Mouse (Mus musculus) midbrain, embryonic 15.5 days (tissue): ENCODE data around the gene 4931422A03Rik. TPM values are rescaled to one million over a fixed set of nuclear protein-coding genes. Genes with fewer than 3 reads are reported as not detected.
"Not testable (repeated sequence)": the region's sequence is repeated elsewhere in the genome, so short reads cannot be mapped to it uniquely, and the experiment has no call there.

Experiments used
- ATAC-seq: fragments of 200-750 bp; cut with Nextera tagmentation; replicated peaks from 2 replicates; pipeline ENCODE4 v1.8.0; 2017; ENCODE audit warnings: moderate TSS enrichment
- H3K27ac ChIP-seq: fragments of 300-500 bp; sonication (generic); 2 replicates; pipeline ENCODE4 v1.5.1; 2015; ENCODE audit warnings: mild to moderate bottlenecking, inconsistent platforms
- H3K27me3 ChIP-seq: fragments of 300-500 bp; sonication (generic); replicated peaks from 2 replicates; pipeline ENCODE4 v1.6.1; 2015; ENCODE audit warnings: inconsistent platforms
- H3K36me3 ChIP-seq: fragments of 300-500 bp; sonication (generic); replicated peaks from 2 replicates; pipeline ENCODE4 v1.6.1; 2015; ENCODE audit warnings: inconsistent platforms
- H3K4me1 ChIP-seq: fragments of 300-500 bp; sonication (generic); 2 replicates; pipeline ENCODE4 v1.6.1; 2015; ENCODE audit warnings: inconsistent platforms
- H3K4me2 ChIP-seq: fragments of 300-500 bp; sonication (generic); 2 replicates; pipeline ENCODE4 v1.6.1; 2015; ENCODE audit warnings: inconsistent platforms, mild to moderate bottlenecking, moderate library complexity
- H3K4me3 ChIP-seq: fragments of 300-500 bp; sonication (generic); 2 replicates; pipeline ENCODE4 v1.5.1; 2015; ENCODE audit warnings: mild to moderate bottlenecking, inconsistent platforms
- H3K9ac ChIP-seq: fragments of 300-500 bp; sonication (generic); 2 replicates; pipeline ENCODE4 v1.6.1; 2015; ENCODE audit warnings: mild to moderate bottlenecking, inconsistent platforms
- H3K9me3 ChIP-seq: fragments of 300-500 bp; sonication (generic); 2 replicates; pipeline ENCODE4 v1.6.1; 2016; ENCODE audit warnings: inconsistent platforms
- WGBS: fragments of 180-500 bp; shearing (Covaris S2); methylation state at CpG from one replicate; pipeline ENCODE4 v1.1.7; 2015; ENCODE audit warnings: mixed read lengths; 5-methylcytosine and 5-hydroxymethylcytosine counted together
- polyA plus RNA-seq: library from polyadenylated mRNA; unstranded; fragments of >200 nt; fragmentation: Nextera tagmentation; extraction: Ambion mirVana; gene quantifications from 2 replicates; pipeline ENCODE4 v1.2.1, GENCODE M21; 2015

Gene 4931422A03Rik
- 3.7 and 3.8 TPM in 2 replicates for polyA plus RNA-seq

DNA sequence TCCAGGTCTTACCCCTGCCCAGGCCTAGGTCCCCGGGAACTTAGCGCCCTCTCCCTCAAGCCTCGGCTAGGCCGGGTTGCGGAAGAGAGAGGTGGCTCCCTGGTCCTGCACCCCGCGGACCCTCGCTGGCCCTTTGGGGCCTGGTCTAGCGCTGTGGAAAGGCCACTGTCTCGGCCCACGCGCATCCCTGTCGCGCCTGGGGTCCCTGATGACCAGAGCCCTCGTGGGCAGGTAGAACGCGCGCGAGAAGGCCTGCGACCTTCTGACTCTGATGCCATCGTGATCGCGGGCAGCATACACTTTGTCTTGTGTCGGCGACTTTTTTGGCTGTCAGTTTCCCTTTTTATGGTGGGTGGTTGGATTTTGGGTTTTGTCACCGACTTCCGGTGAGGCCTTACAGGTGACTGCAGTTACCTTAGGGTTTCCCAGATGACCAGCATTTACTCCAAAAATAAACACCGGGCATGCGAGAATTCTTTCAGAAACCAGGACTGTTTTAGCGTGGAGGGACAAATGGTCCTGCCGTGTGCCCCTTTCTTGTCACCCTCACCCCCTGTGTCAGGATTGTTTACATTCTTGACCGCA lies at the start of gene 4931422A03Rik:
TSS of gene 4931422A03Rik (minus strand) at position 223 of the 585 bp plus-strand sequence.
- peak within 1 kb of the TSS; percentile 76 for H3K27ac ChIP-seq
- ATAC-seq: peak; percentile 76
- WGBS: 1% methylated on average over 32 of the region's 32 CpGs
- H3K4me3 ChIP-seq: peak within 1 kb of the TSS; percentile 92
- H3K9ac ChIP-seq: peak within 1 kb of the TSS; percentile 85
- 0 out of 2 replicates have a peak, but pooled peaks cover 3% of the 10 kb centered on the region for H3K36me3 ChIP-seq
- peak within 1 kb of the TSS; percentile 88 for H3K4me2 ChIP-seq
- H3K9me3 ChIP-seq: no peaks in the 10 kb centered on the region
- H3K27me3 ChIP-seq: no peaks in the 10 kb centered on the region
- H3K4me1 ChIP-seq: peaks cover 28% of the 10 kb centered on the region

DNA sequence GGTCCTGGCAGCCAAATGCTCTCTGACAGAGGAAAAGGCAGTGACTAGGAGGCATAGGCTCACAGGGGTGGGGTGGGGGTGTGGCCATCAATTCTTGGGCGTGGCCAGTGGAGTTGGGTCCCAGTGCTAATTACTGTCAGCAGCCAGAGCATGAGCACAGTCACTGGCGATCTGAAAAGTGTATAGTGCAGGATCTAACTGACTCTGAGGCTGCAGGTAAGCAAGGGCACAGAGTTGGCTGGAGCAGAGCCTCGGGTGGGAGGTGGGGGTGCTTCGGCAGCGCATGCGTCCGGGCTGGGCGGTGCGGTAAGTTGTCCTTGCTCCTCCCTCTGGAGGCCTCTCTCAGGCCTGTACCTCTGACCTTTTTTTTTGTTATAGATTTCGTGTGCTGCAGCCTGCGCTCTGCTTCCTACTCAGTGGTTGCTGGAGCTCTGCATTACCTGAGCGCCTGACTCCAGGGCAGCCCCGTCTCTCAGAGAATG lies 41.6 kb upstream of the 4931422A03Rik start, which contains the start of gene Cd59b:
TSS of gene Cd59b (plus strand) at position 146 of the 482 bp plus-strand sequence.
- H3K9me3 ChIP-seq: no peaks in the 10 kb centered on the region
- peak within 1 kb of the TSS; percentile 20; the same call in 1 of the 2 replicates for H3K27ac ChIP-seq
- peak within 1 kb of the TSS; percentile 25; the same call in 1 of the 2 replicates for H3K9ac ChIP-seq
- peaks cover 8% of the 10 kb centered on the region; the same call in 1 of the 2 replicates for H3K4me1 ChIP-seq
- peak within 1 kb of the TSS; percentile 61 for H3K4me2 ChIP-seq
- H3K27me3 ChIP-seq: no peaks in the 10 kb centered on the region
- ATAC-seq: peak; percentile 90
- no peaks in the 10 kb centered on the region for H3K36me3 ChIP-seq
- H3K4me3 ChIP-seq: peak within 1 kb of the TSS; percentile 36
- 5% methylated on average over 13 of the region's 13 CpGs for WGBS

DNA sequence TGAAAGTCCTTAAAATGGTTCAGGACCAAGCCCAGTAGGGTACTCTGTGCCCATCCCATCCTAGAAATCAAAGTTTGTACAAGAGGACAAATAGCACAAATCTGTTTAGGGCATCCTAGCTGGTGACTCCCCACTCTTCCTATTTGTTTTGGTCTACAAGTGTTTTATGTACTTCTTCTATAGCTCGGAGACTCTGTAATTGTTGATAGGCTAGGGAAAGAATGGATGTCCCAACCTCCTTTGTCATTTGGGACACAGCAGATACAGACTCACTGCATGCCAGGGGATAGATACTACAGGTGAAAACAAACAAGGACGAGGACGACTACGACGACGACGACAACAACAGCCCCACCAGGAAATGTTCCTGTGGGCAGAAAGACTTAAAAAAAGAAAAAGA lies 40.3 kb upstream of the 4931422A03Rik start, which contains the start of gene Gm10799:
TSS of gene Gm10799 (minus strand) at position 101 of the 400 bp plus-strand sequence.
- not testable (repeated sequence) for ATAC-seq, H3K4me2 ChIP-seq, H3K36me3 ChIP-seq, H3K9ac ChIP-seq, H3K9me3 ChIP-seq, H3K27me3 ChIP-seq, H3K4me3 ChIP-seq, H3K27ac ChIP-seq, H3K4me1 ChIP-seq
- WGBS: 89% methylated on average over 7 of the region's 7 CpGs

DNA sequence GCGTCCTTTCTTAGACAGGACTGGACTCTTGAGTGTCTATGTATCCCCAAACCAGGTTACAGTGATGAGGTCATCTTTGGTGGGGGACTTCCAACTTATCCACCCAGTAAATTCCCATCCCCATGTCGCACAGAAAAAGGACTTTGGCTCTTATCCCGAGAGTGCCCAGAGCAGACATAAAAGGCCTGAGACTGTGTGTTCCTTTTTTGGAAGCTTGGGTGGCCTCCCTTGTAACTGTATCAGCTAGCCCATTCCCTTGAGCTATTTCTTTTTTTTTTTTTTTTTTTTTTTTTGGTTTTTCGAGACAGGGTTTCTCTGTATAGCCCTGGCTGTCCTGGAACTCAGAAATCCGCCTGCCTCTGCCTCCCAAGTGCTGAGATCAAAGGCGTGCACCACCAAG lies 37.4 kb upstream of the 4931422A03Rik start, which contains the start of gene Gm10912:
TSS of gene Gm10912 (plus strand) at position 301 of the 400 bp plus-strand sequence.
- not testable (repeated sequence) for H3K4me1 ChIP-seq, H3K9ac ChIP-seq, H3K36me3 ChIP-seq, H3K9me3 ChIP-seq, H3K27ac ChIP-seq, H3K27me3 ChIP-seq, H3K4me3 ChIP-seq, H3K4me2 ChIP-seq, ATAC-seq
- 92% methylated on average over 6 of the region's 6 CpGs for WGBS

DNA sequence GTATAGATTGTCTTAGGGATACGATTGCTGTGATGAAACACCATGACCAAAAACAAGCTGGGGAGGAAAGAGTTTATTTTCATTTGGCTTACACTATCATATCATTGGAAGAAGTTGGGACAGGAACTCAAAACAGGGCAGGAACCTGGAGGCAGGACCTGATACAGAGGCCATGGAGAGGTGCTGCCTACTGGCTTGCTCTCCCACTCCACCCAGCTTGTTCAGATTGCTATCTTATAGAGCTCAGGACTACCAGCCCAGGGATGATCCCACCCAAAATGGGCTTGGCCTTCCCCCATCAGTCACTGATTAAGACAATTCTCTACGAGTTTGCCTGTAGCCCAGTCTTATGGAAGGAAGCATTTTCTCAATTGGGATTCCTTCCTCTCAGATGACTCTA lies 36.0 kb upstream of the 4931422A03Rik start:
- Histone ChIP-seq H3K27ac (no peak overlapping the region), H3K9me3 (no peaks in the 10 kb centered on the region), H3K27me3 (no peaks in the 10 kb centered on the region), H3K4me2 (no peak overlapping the region), H3K4me3 (no peak overlapping the region), H3K9ac (no peak overlapping the region), H3K4me1 (no peaks in the 10 kb centered on the region), H3K36me3 (peaks cover 15% of the 10 kb centered on the region)
- 88% methylated on average over 2 of the region's 2 CpGs for WGBS
- no peak for ATAC-seq

DNA sequence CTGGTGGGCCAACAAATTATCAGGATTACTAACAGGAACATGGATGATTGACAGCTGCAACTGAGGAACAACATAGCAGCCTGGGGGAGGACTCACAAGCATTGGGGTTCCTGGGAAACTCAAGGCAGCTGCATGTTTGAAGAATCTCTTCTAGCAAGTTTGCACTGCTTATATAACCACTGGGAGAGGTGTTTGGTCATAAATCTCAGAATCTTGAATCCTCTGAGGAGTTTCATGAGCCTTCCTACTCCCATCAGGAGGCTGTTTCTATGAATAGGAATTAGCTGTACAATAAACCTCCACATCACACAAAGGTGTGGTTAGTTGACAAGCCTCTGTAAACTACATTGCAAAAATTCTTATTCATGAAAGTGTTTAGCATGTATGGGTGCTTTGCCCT lies 34.5 kb upstream of the 4931422A03Rik start:
- no peaks in the 10 kb centered on the region for H3K4me1 ChIP-seq
- H3K27me3 ChIP-seq: no peaks in the 10 kb centered on the region
- H3K4me3 ChIP-seq: no peak overlapping the region
- H3K4me2 ChIP-seq: no peak overlapping the region
- no peaks in the 10 kb centered on the region for H3K9me3 ChIP-seq
- no peak overlapping the region for H3K9ac ChIP-seq
- ATAC-seq: no peak
- no peak overlapping the region for H3K27ac ChIP-seq
- peaks cover 20% of the 10 kb centered on the region for H3K36me3 ChIP-seq

DNA sequence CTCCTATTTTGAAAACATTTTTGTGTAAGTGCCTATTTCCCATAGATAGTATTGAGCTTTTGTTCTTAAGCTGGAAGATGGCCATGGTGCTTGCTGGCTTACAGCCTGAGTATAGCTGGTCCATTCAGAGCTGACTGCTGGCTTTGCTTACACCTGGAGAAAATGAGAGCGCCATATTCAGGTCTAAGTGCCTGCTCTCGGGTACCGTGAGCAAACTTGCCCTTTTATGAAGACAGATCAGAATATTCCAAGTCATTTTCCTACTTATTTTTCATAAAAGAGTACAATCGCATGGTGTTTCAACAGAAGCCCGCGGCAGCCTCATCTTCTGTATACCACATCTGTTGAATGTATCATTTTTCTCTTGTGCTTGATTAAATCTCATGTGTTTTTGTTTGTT lies 32.8 kb upstream of the 4931422A03Rik start:
- 96% methylated on average over 6 of the region's 6 CpGs for WGBS
- no peak for ATAC-seq
- H3K4me2 ChIP-seq: no peak overlapping the region

DNA sequence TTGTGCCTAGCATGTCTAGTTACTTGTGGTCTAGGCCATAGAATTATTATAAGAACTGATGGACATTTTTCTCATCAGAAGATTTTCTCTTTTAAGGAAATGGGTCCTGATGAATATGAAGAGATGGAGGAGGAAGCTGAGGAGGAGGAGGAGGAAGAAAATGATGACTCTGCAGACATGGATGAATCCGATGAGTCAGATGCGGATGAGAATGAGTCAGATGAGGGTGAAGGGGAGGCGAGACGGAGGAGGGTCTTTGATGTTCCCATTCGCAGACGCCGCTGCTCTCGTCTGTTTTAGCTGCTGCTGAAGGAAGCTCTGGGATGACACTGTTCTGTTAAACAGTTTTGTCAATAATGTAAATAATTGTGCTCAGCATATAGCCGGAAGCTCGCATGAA lies 31.6 kb upstream of the 4931422A03Rik start:
- ATAC-seq: no peak
- Histone ChIP-seq H3K4me2 (no peak overlapping the region), H3K27me3 (no peaks in the 10 kb centered on the region), H3K4me1 (no peaks in the 10 kb centered on the region), H3K9me3 (no peaks in the 10 kb centered on the region), H3K36me3 (peaks cover 25% of the 10 kb centered on the region), H3K9ac (no peak overlapping the region), H3K27ac (no peak overlapping the region), H3K4me3 (no peak overlapping the region)
- WGBS: 91% methylated on average over 10 of the region's 10 CpGs

More for the DNA sequence above, 32.8 kb upstream of the 4931422A03Rik start:
- no peak overlapping the region for H3K4me3 ChIP-seq
- no peak overlapping the region for H3K9ac ChIP-seq
- H3K4me1 ChIP-seq: no peaks in the 10 kb centered on the region
- peaks cover 20% of the 10 kb centered on the region for H3K36me3 ChIP-seq
- H3K9me3 ChIP-seq: no peaks in the 10 kb centered on the region
- H3K27me3 ChIP-seq: no peaks in the 10 kb centered on the region
- H3K27ac ChIP-seq: no peak overlapping the region

DNA sequence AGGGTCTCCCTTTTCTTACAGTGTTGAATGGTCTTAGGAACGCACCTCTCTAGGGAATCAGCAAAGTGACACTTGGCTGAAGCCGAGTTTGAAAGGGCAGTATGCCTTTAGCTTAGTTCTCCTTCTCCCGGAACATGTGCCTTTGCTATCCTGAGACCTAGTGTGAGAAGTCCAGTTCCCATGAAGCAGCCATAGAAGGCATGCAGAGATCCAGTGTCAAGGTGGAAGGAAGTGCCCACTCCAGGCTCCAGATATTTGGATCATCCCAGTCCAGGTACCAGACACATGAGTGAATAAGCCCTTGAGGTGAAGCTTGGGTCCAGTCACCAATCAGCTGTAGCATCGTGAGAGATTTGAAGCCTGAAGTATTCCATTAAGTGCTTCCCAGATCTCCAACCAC lies 30.8 kb upstream of the 4931422A03Rik start:
- ATAC-seq: no peak
- Histone ChIP-seq H3K27ac (no peak overlapping the region), H3K36me3 (peaks cover 31% of the 10 kb centered on the region), H3K4me1 (no peaks in the 10 kb centered on the region), H3K4me3 (no peak overlapping the region), H3K27me3 (no peaks in the 10 kb centered on the region), H3K4me2 (no peak overlapping the region), H3K9me3 (no peaks in the 10 kb centered on the region), H3K9ac (no peak overlapping the region)
- WGBS: 97% methylated on average over 4 of the region's 4 CpGs

DNA sequence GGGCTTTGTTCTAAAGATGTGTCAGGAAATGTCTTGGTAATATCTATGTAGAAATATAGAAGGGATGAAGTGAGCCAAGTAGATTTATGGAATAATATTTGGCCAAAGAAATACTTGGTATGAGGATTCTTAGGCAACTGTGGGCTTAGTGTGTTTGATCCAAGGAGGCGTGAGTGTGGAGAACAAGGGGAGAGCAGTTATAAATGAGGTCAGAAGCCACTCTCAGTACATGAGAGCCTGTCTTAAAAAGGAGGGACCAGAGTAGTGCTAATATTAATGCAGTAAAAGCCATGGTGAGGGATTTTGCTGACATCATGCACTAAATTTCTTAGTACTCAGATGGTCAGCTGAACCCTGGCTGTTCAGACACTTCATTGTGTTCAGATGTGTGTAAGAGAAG lies 30.2 kb upstream of the 4931422A03Rik start:
- H3K4me3 ChIP-seq: no peak overlapping the region
- 95% methylated on average over 1 of the region's 1 CpGs for WGBS
- H3K4me1 ChIP-seq: no peaks in the 10 kb centered on the region
- H3K9ac ChIP-seq: no peak overlapping the region
- ATAC-seq: no peak
- H3K27me3 ChIP-seq: no peaks in the 10 kb centered on the region
- peaks cover 31% of the 10 kb centered on the region for H3K36me3 ChIP-seq
- no peak overlapping the region for H3K27ac ChIP-seq
- H3K9me3 ChIP-seq: no peaks in the 10 kb centered on the region
- no peak overlapping the region for H3K4me2 ChIP-seq

DNA sequence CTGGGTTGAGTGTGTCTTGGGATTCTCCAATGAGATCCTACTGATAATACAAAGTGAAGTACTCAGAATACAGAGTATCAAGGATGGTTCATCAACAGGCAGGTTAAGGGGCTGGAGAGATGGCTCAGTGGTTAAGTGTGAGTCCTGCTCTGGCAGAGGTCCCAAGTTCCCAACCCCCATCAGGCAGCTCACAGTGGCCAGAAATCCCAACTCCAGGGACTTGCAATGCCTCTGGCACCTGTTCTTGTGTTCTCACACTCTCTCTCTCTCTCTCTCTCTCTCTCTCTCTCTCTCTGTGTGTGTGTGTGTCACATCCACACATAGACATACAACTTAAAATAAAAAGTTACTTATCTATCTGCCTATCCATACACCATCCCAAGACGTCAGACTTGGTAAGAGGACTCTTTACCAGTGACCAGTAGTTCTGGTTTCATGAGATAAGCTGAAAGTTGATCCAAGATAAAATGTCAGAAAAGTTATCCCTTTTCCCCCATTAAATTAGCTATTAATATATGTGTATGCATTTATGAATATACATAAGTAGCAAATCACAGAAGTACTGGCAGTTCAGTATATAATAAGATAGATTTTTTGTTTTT lies 16.4 kb upstream of the 4931422A03Rik start:
- WGBS: 91% methylated on average over 1 of the region's 1 CpGs
- H3K36me3 ChIP-seq: peaks cover 17% of the 10 kb centered on the region; the same call in 1 of the 2 replicates
- no peak for ATAC-seq

DNA sequence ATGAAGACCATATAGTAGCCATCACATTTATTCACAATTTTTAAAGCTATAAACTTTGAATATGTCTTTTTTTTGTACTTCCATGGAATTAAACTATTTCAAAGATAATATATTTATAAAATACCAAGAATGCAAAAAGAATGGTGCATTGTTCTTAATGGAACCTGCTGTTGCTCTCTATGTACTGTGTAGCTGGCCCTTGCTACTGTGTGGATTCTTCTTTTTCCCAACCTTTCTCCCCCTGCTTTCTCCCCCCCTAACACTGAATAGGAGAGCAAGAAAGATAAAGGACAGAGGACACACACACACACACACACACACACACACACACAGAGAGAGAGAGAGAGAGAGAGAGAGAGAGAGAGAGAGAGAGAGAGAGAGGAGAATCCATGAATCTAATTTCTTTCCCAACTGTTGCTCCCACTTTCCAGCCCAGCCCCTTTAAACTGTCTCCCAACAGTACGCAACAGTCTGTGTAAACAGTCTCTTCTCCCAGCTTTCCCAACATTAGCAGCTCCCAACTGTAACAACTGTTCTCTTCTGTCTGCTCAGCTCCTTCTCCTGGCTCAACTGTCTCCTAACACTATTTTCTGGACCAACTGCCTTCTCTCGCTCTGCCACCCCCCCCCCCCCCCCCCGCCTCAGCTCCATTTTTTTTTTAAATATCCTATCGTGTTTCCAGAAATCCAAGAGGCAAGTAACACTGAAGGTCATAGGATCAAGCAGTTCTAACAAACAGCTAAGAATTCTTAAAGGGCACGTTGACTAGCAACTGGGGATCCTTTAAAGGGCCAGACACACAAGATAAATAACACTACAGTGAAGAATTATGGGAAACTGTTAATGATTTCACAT lies 15.7 kb upstream of the 4931422A03Rik start:
- no peak overlapping the region for H3K27ac ChIP-seq
- H3K4me2 ChIP-seq: no peak overlapping the region
- no peak for ATAC-seq
- H3K9ac ChIP-seq: no peak overlapping the region
- no peaks in the 10 kb centered on the region for H3K4me1 ChIP-seq
- H3K36me3 ChIP-seq: peaks cover 17% of the 10 kb centered on the region; the same call in 1 of the 2 replicates
- H3K27me3 ChIP-seq: no peaks in the 10 kb centered on the region
- no peak overlapping the region for H3K4me3 ChIP-seq
- WGBS: 65% methylated on average over 4 of the region's 5 CpGs
- no peaks in the 10 kb centered on the region for H3K9me3 ChIP-seq

More for the DNA sequence above, 16.4 kb upstream of the 4931422A03Rik start:
- no peak overlapping the region for H3K4me3 ChIP-seq
- H3K4me1 ChIP-seq: no peaks in the 10 kb centered on the region
- H3K27ac ChIP-seq: no peak overlapping the region
- H3K27me3 ChIP-seq: no peaks in the 10 kb centered on the region
- no peak overlapping the region for H3K4me2 ChIP-seq
- H3K9ac ChIP-seq: no peak overlapping the region
- no peaks in the 10 kb centered on the region for H3K9me3 ChIP-seq
